Mouse (Mus musculus) liver, embryonic 15.5 days (tissue): ENCODE results near the gene Rpl14. TPM values are rescaled to one million over a fixed set of nuclear protein-coding genes. Genes with fewer than 3 reads are reported as not detected.
"Not testable (repeated sequence)": the region's sequence is repeated elsewhere in the genome, so short reads cannot be mapped to it uniquely, and the experiment has no call there.

ENCODE experiments used
- ATAC-seq: fragments of 200-750 bp; cut with Nextera tagmentation; 2 replicates; pipeline ENCODE4 v1.8.0; 2017; ENCODE audit warnings: moderate number of reproducible peaks, mild to moderate bottlenecking, moderate library complexity; ENCODE audit not compliant: insufficient read depth
- H3K27ac ChIP-seq: fragments of 300-500 bp; sonication (generic); replicated peaks from 2 replicates; pipeline ENCODE4 v1.5.1; 2015; ENCODE audit warnings: mild to moderate bottlenecking, inconsistent platforms
- H3K27me3 ChIP-seq: fragments of 300-500 bp; sonication (generic); 2 replicates; pipeline ENCODE4 v1.6.1; 2015; ENCODE audit warnings: mild to moderate bottlenecking, inconsistent platforms
- H3K36me3 ChIP-seq: fragments of 300-500 bp; sonication (generic); replicated peaks from 2 replicates; pipeline ENCODE4 v1.6.1; 2015; ENCODE audit warnings: moderate library complexity, mild to moderate bottlenecking, inconsistent platforms
- H3K4me1 ChIP-seq: fragments of 300-500 bp; sonication (generic); replicated peaks from 2 replicates; pipeline ENCODE4 v1.6.1; 2015; ENCODE audit warnings: inconsistent platforms
- H3K4me2 ChIP-seq: fragments of 300-500 bp; sonication (generic); 2 replicates; pipeline ENCODE4 v1.6.1; 2015; ENCODE audit warnings: moderate library complexity, mild to moderate bottlenecking, inconsistent platforms
- H3K4me3 ChIP-seq: fragments of 300-500 bp; sonication (generic); replicated peaks from 2 replicates; pipeline ENCODE4 v1.5.1; 2015; ENCODE audit warnings: mild to moderate bottlenecking, inconsistent platforms
- H3K9ac ChIP-seq: fragments of 300-500 bp; sonication (generic); 2 replicates; pipeline ENCODE4 v1.6.1; 2015; ENCODE audit warnings: moderate library complexity, mild to moderate bottlenecking, inconsistent platforms
- H3K9me3 ChIP-seq: fragments of 300-500 bp; sonication (generic); replicated peaks from 2 replicates; pipeline ENCODE4 v1.6.1; 2016; ENCODE audit warnings: inconsistent platforms
- WGBS: fragments of 180-500 bp; shearing (Covaris S2); methylation state at CpG from one replicate; pipeline ENCODE4 v1.1.7; 2015; ENCODE audit warnings: mixed read lengths; ENCODE audit not compliant: insufficient replicate concordance; 5-methylcytosine and 5-hydroxymethylcytosine counted together
- polyA plus RNA-seq: library from polyadenylated mRNA; unstranded; fragments of >200 nt; fragmentation: Nextera tagmentation; extraction: Ambion mirVana; gene quantifications from 2 replicates; pipeline ENCODE4 v1.2.1, GENCODE M21; 2015

Rpl14 gene
- 332 and 383 TPM in 2 replicates for polyA plus RNA-seq

DNA sequence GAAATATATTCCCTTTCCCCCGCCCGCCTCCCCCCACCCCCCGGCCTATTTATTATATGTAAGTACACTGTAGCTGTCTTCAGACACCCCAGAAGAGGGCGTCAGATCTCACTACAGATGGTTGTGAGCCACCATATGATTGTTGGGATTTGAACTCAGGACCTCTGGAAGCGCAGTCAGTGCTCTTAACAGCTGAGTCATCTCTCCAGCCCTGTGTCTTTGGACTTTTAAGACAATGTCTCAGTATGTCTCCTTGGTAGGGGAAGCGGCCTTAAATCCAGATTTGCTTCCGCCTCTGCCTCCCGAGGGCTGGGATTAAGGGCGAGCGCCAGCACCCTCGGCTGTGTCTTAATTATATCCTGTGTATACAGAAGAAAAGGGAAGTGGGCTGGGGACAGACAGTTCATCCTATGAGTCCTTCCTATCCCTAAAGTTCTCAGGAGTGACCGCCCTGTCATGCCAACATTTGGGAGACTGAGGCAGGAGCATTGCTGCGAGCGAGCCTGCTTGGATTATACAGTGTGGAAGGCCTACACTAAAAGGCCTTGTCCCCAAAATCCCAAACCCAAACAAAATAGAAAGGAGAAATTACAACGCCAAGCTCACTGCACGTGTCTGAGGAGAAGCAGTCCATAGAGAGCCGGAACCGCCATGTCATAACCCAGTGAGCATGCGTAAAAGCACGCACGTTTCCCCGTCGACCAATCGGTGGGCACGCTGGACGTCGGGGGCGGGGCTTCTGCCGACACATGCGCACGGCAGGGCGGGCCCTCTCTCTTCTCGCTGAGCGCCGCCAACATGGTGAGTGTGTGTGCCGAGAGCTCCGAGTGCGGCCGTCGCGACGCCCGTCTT, at the start of gene Rpl14:
Gene Rpl14, plus strand, starts transcription at position 704 of the 852 bp plus-strand sequence.
- 2% methylated on average over 43 of the region's 43 CpGs for WGBS
- H3K4me1 ChIP-seq: peaks cover 64% of the 10 kb centered on the region
- H3K36me3 ChIP-seq: peaks cover 36% of the 10 kb centered on the region
- H3K27ac ChIP-seq: peak within 1 kb of the TSS; percentile 83
- no peaks in the 10 kb centered on the region for H3K9me3 ChIP-seq
- H3K27me3 ChIP-seq: no peaks in the 10 kb centered on the region
- peak within 1 kb of the TSS; percentile 91 for H3K4me2 ChIP-seq
- ATAC-seq: peak; percentile 90
- peak within 1 kb of the TSS; percentile 91 for H3K9ac ChIP-seq
- H3K4me3 ChIP-seq: peak within 1 kb of the TSS; percentile 88

- Histone ChIP-seq H3K27me3 (no peaks in the 10 kb centered on the region), H3K9ac (no peak overlapping the region), H3K36me3 (no peaks in the 10 kb centered on the region), H3K4me1 (no peaks in the 10 kb centered on the region), H3K4me2 (no peak overlapping the region), H3K4me3 (no peak overlapping the region), H3K9me3 (no peaks in the 10 kb centered on the region), H3K27ac (no peak overlapping the region)
- ATAC-seq: no peak
- WGBS: 52% methylated on average over 4 of the region's 4 CpGs
Measured at GRCm38 (mm10) chr9:120527270-120527669, 44.0 kb upstream of the Rpl14 start.

DNA sequence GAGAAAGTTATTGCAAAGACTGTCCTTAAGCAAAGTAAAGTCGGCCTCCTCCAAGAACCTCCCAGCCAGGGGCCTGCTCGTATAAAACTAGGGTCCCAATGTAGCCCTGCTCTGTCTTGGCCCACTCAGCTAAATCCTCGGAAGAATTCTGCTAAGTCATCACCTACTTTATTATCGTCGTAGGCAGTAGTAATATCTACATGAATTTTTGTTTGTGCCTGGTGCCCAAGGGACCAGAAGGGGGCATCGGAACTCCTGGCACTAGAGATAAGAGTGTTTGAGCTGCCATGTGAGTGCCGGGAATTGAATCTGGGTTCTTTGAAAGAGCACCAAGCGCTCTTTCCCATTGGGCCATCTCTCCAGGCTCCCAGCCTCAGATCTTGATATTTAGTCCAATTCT, 43.3 kb upstream of the Rpl14 start:
- Histone ChIP-seq H3K36me3 (no peaks in the 10 kb centered on the region), H3K9ac (no peak overlapping the region), H3K27me3 (no peaks in the 10 kb centered on the region), H3K4me2 (no peak overlapping the region), H3K4me1 (no peaks in the 10 kb centered on the region), H3K9me3 (no peaks in the 10 kb centered on the region), H3K27ac (no peak overlapping the region), H3K4me3 (no peak overlapping the region)
- no peak for ATAC-seq
- 63% methylated on average over 8 of the region's 8 CpGs for WGBS

GRCm38 (mm10) chr9:120528815-120529510, 42.3 kb upstream of the Rpl14 start:
- Histone ChIP-seq H3K27ac (no peak overlapping the region), H3K27me3 (no peaks in the 10 kb centered on the region), H3K4me3 (no peak overlapping the region), H3K36me3 (no peaks in the 10 kb centered on the region), H3K4me2 (no peak overlapping the region), H3K9me3 (no peaks in the 10 kb centered on the region), H3K9ac (no peak overlapping the region), H3K4me1 (no peaks in the 10 kb centered on the region)
- 56% methylated on average over 17 of the region's 17 CpGs for WGBS
- ATAC-seq: no peak

DNA sequence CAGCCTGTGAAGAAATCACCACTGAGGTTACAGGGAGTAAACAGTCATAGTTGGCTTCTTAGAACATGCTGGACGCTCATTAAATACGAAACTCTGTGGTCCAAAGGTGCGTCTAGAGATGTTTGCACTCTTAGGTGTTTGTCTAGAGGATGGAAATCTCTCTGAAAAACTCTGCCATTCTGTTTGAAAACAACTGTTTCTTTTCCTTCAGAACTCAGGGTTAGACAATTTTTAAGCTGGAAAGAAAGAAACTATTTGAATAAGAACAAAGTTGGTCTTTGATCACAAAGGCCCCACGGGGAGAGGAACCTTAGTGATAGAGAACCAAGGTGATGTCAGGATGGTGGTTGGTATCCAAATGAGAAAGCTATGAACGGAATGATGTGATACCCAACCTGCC, 40.8 kb upstream of the Rpl14 start:
- no peak for ATAC-seq
- Histone ChIP-seq H3K4me2 (no peak overlapping the region), H3K9ac (no peak overlapping the region), H3K27ac (no peak overlapping the region), H3K4me3 (no peak overlapping the region), H3K9me3 (no peaks in the 10 kb centered on the region), H3K27me3 (no peaks in the 10 kb centered on the region), H3K4me1 (no peaks in the 10 kb centered on the region), H3K36me3 (no peaks in the 10 kb centered on the region)
- 61% methylated on average over 5 of the region's 5 CpGs for WGBS

DNA sequence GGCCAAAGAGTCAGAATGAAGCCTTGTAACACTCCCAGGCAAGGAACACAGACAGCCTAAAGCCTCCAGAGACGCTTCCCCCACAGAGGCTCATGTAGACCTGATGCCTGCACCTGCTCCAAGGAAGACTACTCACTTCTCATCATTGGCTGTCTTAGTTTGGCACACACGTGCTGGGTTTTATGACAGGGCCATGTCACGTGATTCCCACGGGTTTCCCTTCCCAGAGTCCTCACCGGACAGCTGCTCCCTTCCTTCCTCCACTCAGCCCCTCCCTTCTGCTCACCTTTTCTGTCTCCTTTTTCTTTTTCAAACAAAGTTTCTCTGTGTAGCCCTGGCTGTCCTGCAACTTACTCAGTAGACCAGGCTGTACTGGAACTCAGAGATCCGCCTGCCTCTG, 39.2 kb upstream of the Rpl14 start:
- H3K9me3 ChIP-seq: no peaks in the 10 kb centered on the region

GRCm38 (mm10) chr9:120532691-120533090, 38.6 kb upstream of the Rpl14 start:
- Histone ChIP-seq H3K27me3 (peaks cover 5% of the 10 kb centered on the region; the same call in 1 of the 2 replicates), H3K9me3 (no peaks in the 10 kb centered on the region), H3K4me1 (no peaks in the 10 kb centered on the region), H3K4me3 (no peak overlapping the region), H3K4me2 (no peak overlapping the region), H3K36me3 (no peaks in the 10 kb centered on the region), H3K9ac (no peak overlapping the region), H3K27ac (no peak overlapping the region)
- WGBS: 66% methylated on average over 6 of the region's 6 CpGs
- ATAC-seq: no peak

More for the DNA sequence above, 39.2 kb upstream of the Rpl14 start:
- Histone ChIP-seq H3K9ac (no peak overlapping the region), H3K4me3 (no peak overlapping the region), H3K27me3 (peaks cover under 1% of the 10 kb centered on the region; the same call in 1 of the 2 replicates), H3K4me2 (no peak overlapping the region), H3K36me3 (no peaks in the 10 kb centered on the region), H3K4me1 (no peaks in the 10 kb centered on the region), H3K27ac (no peak overlapping the region)
- no peak for ATAC-seq
- 57% methylated on average over 6 of the region's 6 CpGs for WGBS

DNA sequence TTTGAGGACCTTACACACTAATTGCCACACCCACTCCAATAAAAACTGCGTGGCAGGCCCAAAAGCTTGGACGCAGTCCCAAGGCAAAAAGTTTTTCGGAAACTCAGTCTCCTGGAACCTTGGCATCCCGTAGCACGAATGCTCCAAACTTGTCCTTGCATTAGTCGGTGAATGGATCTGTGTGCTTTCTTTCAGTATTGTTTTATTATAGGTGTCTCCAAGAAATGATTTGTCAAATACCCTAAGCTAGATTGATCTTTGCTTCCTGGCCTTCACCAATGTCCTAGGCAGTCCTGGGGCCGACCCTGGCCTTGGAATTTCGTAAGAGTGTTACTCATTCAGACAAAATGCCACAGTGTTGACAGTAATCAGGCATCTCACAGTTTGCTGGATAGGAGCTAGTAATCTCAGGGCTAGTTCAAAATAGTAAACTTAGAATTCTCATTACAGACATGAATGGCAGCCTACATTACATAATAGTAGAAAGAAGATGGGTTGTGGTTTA, 37.7 kb upstream of the Rpl14 start:
- H3K9me3 ChIP-seq, H3K27ac ChIP-seq, H3K9ac ChIP-seq, H3K4me2 ChIP-seq, H3K4me3 ChIP-seq, ATAC-seq, H3K4me1 ChIP-seq, H3K36me3 ChIP-seq: not testable (repeated sequence)
- peaks cover 13% of the 10 kb centered on the region for H3K27me3 ChIP-seq
- WGBS: 73% methylated on average over 8 of the region's 8 CpGs

DNA sequence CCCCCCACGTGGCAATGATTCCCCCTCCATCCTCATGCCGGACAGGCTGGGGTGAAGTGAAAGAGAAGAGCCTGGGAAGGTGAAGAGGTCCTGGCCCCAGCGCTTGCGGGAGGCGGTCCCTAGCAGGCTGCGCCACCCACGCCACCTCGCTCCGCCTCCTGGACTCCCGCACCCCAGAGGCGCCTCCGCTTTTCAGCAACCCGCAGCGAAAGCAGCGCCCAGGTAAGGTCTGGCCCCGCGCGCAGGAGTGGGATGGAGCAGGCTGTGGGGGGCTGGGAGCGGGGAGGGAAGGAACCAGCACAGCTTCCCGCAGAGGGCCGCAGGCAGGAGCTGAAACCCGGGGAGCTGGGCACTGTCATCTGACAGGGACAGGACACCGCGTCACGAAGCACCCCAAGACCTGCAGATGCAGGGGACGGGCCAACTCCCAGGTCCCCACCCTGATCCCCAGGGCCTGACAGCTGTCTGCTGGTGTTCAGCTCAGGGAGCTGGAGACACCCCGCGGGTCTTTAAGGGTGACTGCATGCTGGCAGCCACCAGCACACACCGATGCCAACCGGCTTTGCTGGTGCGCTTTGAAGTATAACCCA, 31.5 kb upstream of the Rpl14 start, which contains the start of gene Entpd3:
Gene Entpd3, plus strand, starts transcription at position 157 of the 590 bp plus-strand sequence.
- Histone ChIP-seq H3K27ac (no peak within 1 kb of the TSS), H3K4me2 (peak within 1 kb of the TSS; percentile 68), H3K9me3 (no peaks in the 10 kb centered on the region), H3K9ac (no peak within 1 kb of the TSS), H3K27me3 (peaks cover 51% of the 10 kb centered on the region), H3K36me3 (no peaks in the 10 kb centered on the region), H3K4me3 (peak within 1 kb of the TSS; percentile 41), H3K4me1 (peaks cover 6% of the 10 kb centered on the region; the same call in 1 of the 2 replicates)
- no peak for ATAC-seq
- WGBS: 3% methylated on average over 31 of the region's 31 CpGs

DNA sequence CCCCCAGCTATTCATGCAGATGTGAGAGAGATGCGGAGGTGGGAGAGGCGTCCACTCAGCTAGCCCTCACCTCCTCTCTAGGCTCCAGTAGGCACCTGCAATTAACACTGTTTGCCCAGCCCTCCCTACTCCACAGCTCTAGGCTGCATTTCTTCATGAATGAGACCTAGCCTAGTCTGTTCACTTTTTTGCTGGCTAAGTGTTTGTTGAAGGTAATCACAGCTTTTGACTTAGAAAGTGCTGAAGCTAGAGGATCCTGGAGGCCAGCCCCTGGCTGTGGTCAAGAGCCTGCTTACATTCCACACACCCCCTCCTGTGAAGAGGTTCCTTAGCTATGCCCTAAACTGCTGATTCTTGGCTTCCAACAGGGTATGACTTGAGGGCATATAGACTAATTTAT, 29.8 kb upstream of the Rpl14 start:
- Histone ChIP-seq H3K4me1 (peaks cover 6% of the 10 kb centered on the region; the same call in 1 of the 2 replicates), H3K27ac (no peak overlapping the region), H3K27me3 (peaks cover 54% of the 10 kb centered on the region), H3K4me2 (no peak overlapping the region), H3K9ac (no peak overlapping the region), H3K9me3 (no peaks in the 10 kb centered on the region), H3K4me3 (no peak overlapping the region), H3K36me3 (no peaks in the 10 kb centered on the region)
- WGBS: 5% methylated on average over 2 of the region's 2 CpGs
- no peak for ATAC-seq

DNA sequence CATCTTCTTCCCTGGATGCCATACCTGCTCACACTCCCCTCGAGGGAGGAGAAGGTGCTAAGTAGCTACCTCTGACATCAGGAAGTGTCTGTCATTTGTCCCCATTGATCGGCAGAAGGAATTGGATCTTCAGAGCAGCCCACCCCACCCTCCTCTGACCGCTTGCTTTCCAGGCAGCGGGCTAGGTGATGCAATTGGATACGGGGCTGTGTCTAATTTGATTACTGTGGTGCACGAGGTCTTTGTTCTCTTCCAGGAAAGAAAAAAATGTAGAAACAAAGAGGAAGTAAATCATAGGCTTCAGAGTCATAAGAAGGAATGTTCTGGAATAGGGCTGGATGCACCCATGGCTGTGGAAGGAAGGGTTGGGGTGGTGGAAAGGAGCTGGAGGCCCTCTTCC, 29.0 kb upstream of the Rpl14 start:
- no peak overlapping the region for H3K4me3 ChIP-seq
- no peak overlapping the region for H3K9ac ChIP-seq
- H3K27me3 ChIP-seq: peaks cover 55% of the 10 kb centered on the region
- WGBS: 26% methylated on average over 6 of the region's 6 CpGs
- no peak for ATAC-seq
- H3K4me1 ChIP-seq: peaks cover 6% of the 10 kb centered on the region; the same call in 1 of the 2 replicates
- H3K4me2 ChIP-seq: no peak overlapping the region
- H3K36me3 ChIP-seq: no peaks in the 10 kb centered on the region
- H3K27ac ChIP-seq: no peak overlapping the region
- no peaks in the 10 kb centered on the region for H3K9me3 ChIP-seq
